ENCODE assay signal across 7 mouse cellular contexts in the genomic region with DNA sequence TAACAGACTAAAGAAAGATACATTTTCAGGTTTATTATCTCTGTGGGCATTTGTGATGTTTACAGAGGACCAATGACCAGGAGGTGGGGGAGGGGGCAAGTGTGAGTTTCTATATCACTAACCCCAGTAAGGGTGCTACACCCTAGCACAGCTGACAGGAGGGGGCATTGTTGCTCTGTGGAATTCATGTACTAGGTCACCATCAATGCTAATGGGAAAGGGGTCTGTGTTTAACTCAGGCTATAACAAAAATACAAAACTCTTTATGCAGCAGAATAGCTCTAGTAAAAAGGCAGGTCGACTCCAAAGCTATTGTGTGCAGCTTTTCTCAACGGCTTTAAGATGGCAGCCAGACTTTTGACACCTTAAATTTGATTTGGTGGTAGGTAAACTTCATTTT.
DNase-seq lines count a peak whose midpoint lies in the region; ATAC-seq and TF ChIP-seq lines count a peak whose summit lies in the region.

No protein-coding gene starts in this region.

- no peak for ATAC-seq in intestine, postnatal 0 days
- ATAC-seq in liver, postnatal 0 days, result peak; percentile 54

- H3K9ac ChIP-seq in intestine, postnatal 0 days (ENCODE audit: low read depth, low read length), result no peak overlapping the region
- no peak overlapping the region for H3K9ac ChIP-seq in liver, postnatal 0 days (replicated peaks)

- peaks cover 50% of the 10 kb centered on the region for H3K4me1 ChIP-seq in forebrain, embryonic 10.5 days
- peaks cover 4% of the 10 kb centered on the region; the same call in 1 of the 2 replicates for H3K4me1 ChIP-seq in intestine, postnatal 0 days (replicated peaks; ENCODE audit: control insufficient read depth, insufficient read depth, low read length)
- H3K4me1 ChIP-seq in liver, postnatal 0 days (ENCODE audit: insufficient read depth), result peaks cover 10% of the 10 kb centered on the region

- no peaks in the 10 kb centered on the region for H3K36me3 ChIP-seq in forebrain, embryonic 10.5 days (replicated peaks)
- no peaks in the 10 kb centered on the region for H3K36me3 ChIP-seq in intestine, postnatal 0 days (ENCODE audit: control insufficient read depth, insufficient read depth)
- H3K36me3 ChIP-seq in liver, postnatal 0 days (replicated peaks; ENCODE audit: insufficient read depth, low read length), result no peaks in the 10 kb centered on the region

- H3K4me3 ChIP-seq in forebrain, embryonic 10.5 days, result no peak overlapping the region
- H3K4me3 ChIP-seq in intestine, postnatal 0 days (ENCODE audit: low read depth, low read length), result no peak overlapping the region
- no peak overlapping the region for H3K4me3 ChIP-seq in liver, postnatal 0 days (ENCODE audit: low read depth, low read length)

- H3K27me3 ChIP-seq in forebrain, embryonic 10.5 days (ENCODE audit: poor library complexity, severe bottlenecking), result no peaks in the 10 kb centered on the region
- no peaks in the 10 kb centered on the region for H3K27me3 ChIP-seq in intestine, postnatal 0 days (replicated peaks; ENCODE audit: control insufficient read depth, insufficient read depth, low read length)
- no peaks in the 10 kb centered on the region for H3K27me3 ChIP-seq in liver, postnatal 0 days (ENCODE audit: insufficient read depth, low read length)

- peak overlapping the region; percentile 87 for H3K27ac ChIP-seq in forebrain, embryonic 10.5 days
- H3K27ac ChIP-seq in intestine, postnatal 0 days (ENCODE audit: low read depth, low read length), result no peak overlapping the region
- H3K27ac ChIP-seq in liver, postnatal 0 days (ENCODE audit: low read depth), result no peak overlapping the region

- 31% methylated on average over 2 of the region's 2 CpGs for WGBS in forebrain, embryonic 10.5 days
- 20% methylated on average over 2 of the region's 2 CpGs for WGBS in intestine, postnatal 0 days
- 13% methylated on average over 2 of the region's 2 CpGs for WGBS in liver, postnatal 0 days (ENCODE audit: insufficient replicate concordance)

- peak; percentile 74 for TF ChIP-seq CTCF in intestine, postnatal 0 days (IDR thresholded peaks at IDR 0.05; ENCODE audit: low read depth)
- TF ChIP-seq CTCF in liver, postnatal 0 days (IDR thresholded peaks at IDR 0.05; ENCODE audit: low read depth), result peak; percentile 65

- TF ChIP-seq EP300 in liver, postnatal 0 days (IDR thresholded peaks at IDR 0.05; ENCODE audit: low read depth), result no peak

- DNase-seq in ovary, postnatal 36 days (ENCODE audit: low spot score), result peak; percentile 10
- DNase-seq in ovary, adult 18-20 months (ENCODE audit: low spot score), result no peak
- DNase-seq in forebrain, embryonic 10.5 days (ENCODE audit: extremely low spot score, low spot score), result peak; percentile 27
- DNase-seq in liver, postnatal 0 days, result peak; percentile 47
- peak; percentile 78 for DNase-seq in retina, embryonic 14.5 days (ENCODE audit: low spot score)
- DNase-seq in MN1 (ENCODE audit: low spot score), result no peak

- peak overlapping the region; percentile 49; the same call in 1 of the 2 replicates for H3K4me2 ChIP-seq in intestine, postnatal 0 days (replicated peaks; ENCODE audit: low read depth)
- H3K4me2 ChIP-seq in liver, postnatal 0 days (ENCODE audit: low read depth, low read length), result peak overlapping the region; percentile 62; the same call in 1 of the 2 replicates

- peaks cover 6% of the 10 kb centered on the region; the same call in 1 of the 2 replicates for H3K9me3 ChIP-seq in forebrain, embryonic 10.5 days
- no peaks in the 10 kb centered on the region for H3K9me3 ChIP-seq in intestine, postnatal 0 days (ENCODE audit: control insufficient read depth)
- H3K9me3 ChIP-seq in liver, postnatal 0 days (ENCODE audit: low read length), result no peaks in the 10 kb centered on the region

Comparison
In these comparisons a context has a peak if more than half of its experiments do, and no peak if none do; other contexts are left out.
1. DNase-seq: peak in ovary, postnatal 36 days (single experiment), forebrain, embryonic 10.5 days (single experiment), liver, postnatal 0 days (single experiment) and retina, embryonic 14.5 days (single experiment); none in ovary, adult 18-20 months (single experiment) and MN1 (single experiment).